Mouse (Mus musculus) MEL (cell line): Measurements from ENCODE around the gene Nap1l4. TPM values are rescaled to one million over a fixed set of nuclear protein-coding genes. Genes with fewer than 3 reads are reported as not detected.

Experiments
- DNase-seq: peaks from one replicate; pipeline ENCODE4 v3.0.0; 2011; ENCODE audit warnings: low read depth, low spot score
- H3K27ac ChIP-seq: 2 replicates; pipeline ENCODE4 v1.5.1; 2012; ENCODE audit warnings: low read depth, mild to moderate bottlenecking, control low read depth, low read length, moderate library complexity; ENCODE audit not compliant: control insufficient read depth
- H3K27me3 ChIP-seq, 2 experiments: fragments of 150-350 bp in 1 of 2; sonication (generic) in 1 of 2; 2 replicates each; pipeline ENCODE4 v1.6.1; 2012; ENCODE audit warnings: low read length in 2 of 2, mild to moderate bottlenecking in 2 of 2, improper control_type of control experiment in 1 of 2, moderate library complexity in 1 of 2; ENCODE audit not compliant: insufficient read depth in 2 of 2, control insufficient read depth in 1 of 2
- H3K36me3 ChIP-seq, 2 experiments: 2 replicates each; pipeline ENCODE4 v1.6.1; 2012 to 2014; ENCODE audit warnings: low read length in 2 of 2, improper control_type of control experiment in 1 of 2, inconsistent platforms in 1 of 2, mild to moderate bottlenecking in 1 of 2; ENCODE audit not compliant: insufficient read depth in 2 of 2, control insufficient read depth in 1 of 2
- H3K4me1 ChIP-seq, 2 experiments: fragments of 150-350 bp in 1 of 2; sonication (generic) in 1 of 2; 2 replicates each; pipeline ENCODE4 v1.6.1; 2012; ENCODE audit warnings: low read length in 2 of 2, improper control_type of control experiment in 1 of 2, mild to moderate bottlenecking in 1 of 2; ENCODE audit not compliant: insufficient read depth in 2 of 2, control insufficient read depth in 1 of 2
- H3K4me3 ChIP-seq, 2 experiments: fragments of 150-350 bp in 1 of 2; sonication (generic) in 1 of 2; 2 replicates each; pipeline ENCODE4 v1.5.1; 2012; ENCODE audit warnings: low read depth in 2 of 2, low read length in 2 of 2, mild to moderate bottlenecking in 2 of 2, moderate library complexity in 2 of 2, control low read depth in 1 of 2, improper control_type of control experiment in 1 of 2; ENCODE audit not compliant: control insufficient read depth in 1 of 2, insufficient read depth in 1 of 2
- H3K79me2 ChIP-seq: 2 replicates; pipeline ENCODE4 v1.6.1; 2012; ENCODE audit warnings: mild to moderate bottlenecking, low read length, moderate library complexity; ENCODE audit not compliant: control insufficient read depth, poor library complexity, insufficient read depth
- H3K9ac ChIP-seq: 2 replicates; pipeline ENCODE4 v1.6.1; 2012; ENCODE audit warnings: low read depth, mild to moderate bottlenecking, control low read depth, low read length, moderate library complexity; ENCODE audit not compliant: control insufficient read depth, poor library complexity, severe bottlenecking
- H3K9me3 ChIP-seq: fragments of 150-350 bp; sonication (generic); replicated peaks from 2 replicates; pipeline ENCODE4 v1.6.1; 2012; ENCODE audit warnings: mild to moderate bottlenecking, low read length, improper control_type of control experiment, moderate library complexity; ENCODE audit not compliant: insufficient read depth
- BHLHE40 ChIP-seq: IDR thresholded peaks from 2 replicates; pipeline ENCODE4 v1.6.1; 2012; ENCODE audit warnings: low read depth, mild to moderate bottlenecking, inconsistent platforms, low read length, improper control_type of control experiment, borderline replicate concordance
- CHD1 ChIP-seq: IDR thresholded peaks from 2 replicates; pipeline ENCODE4 v1.6.1; 2012; ENCODE audit warnings: low read depth, mild to moderate bottlenecking, inconsistent platforms, low read length, improper control_type of control experiment
- CTCF ChIP-seq, 3 experiments: IDR thresholded peaks in 2 of 3; conservative IDR thresholded peaks in 1 of 3; 2 replicates each; pipeline ENCODE4 v1.5.1; 2011 to 2012; ENCODE audit warnings: low read length in 3 of 3, low read depth in 2 of 3, mild to moderate bottlenecking in 2 of 3, improper control_type of control experiment in 1 of 3, inconsistent platforms in 1 of 3, mixed read lengths in 1 of 3, moderate library complexity in 1 of 3; ENCODE audit not compliant: control insufficient read depth in 1 of 3, insufficient read depth in 1 of 3, poor library complexity in 1 of 3, severe bottlenecking in 1 of 3
- E2F4 ChIP-seq: IDR thresholded peaks from 2 replicates; pipeline ENCODE4 v1.6.1; 2011; ENCODE audit warnings: low read depth, low read length, improper control_type of control experiment, borderline replicate concordance
- ELF1 ChIP-seq: IDR thresholded peaks from 2 replicates; pipeline ENCODE4 v1.6.1; 2014; ENCODE audit warnings: low read depth, mild to moderate bottlenecking, inconsistent platforms, low read length, improper control_type of control experiment, moderate library complexity
- EP300 ChIP-seq, 2 experiments: IDR thresholded peaks; 2 replicates each; pipeline ENCODE4 v1.6.1; 2011; ENCODE audit warnings: improper control_type of control experiment in 2 of 2, low read length in 2 of 2, low read depth in 1 of 2, mild to moderate bottlenecking in 1 of 2
- ETS1 ChIP-seq: IDR thresholded peaks from 2 replicates; pipeline ENCODE4 v1.6.1; 2012; ENCODE audit warnings: low read depth, mild to moderate bottlenecking, inconsistent platforms, low read length, improper control_type of control experiment, moderate library complexity
- JUND ChIP-seq: IDR thresholded peaks from 2 replicates; pipeline ENCODE4 v1.6.1; 2011; ENCODE audit warnings: low read depth, mild to moderate bottlenecking, improper control_type of control experiment, low read length
- MAFK ChIP-seq: IDR thresholded peaks from 2 replicates; pipeline ENCODE4 v1.6.1; 2011; ENCODE audit warnings: low read depth, mild to moderate bottlenecking, low read length, improper control_type of control experiment, borderline replicate concordance
- MAZ ChIP-seq: IDR thresholded peaks from 2 replicates; pipeline ENCODE4 v1.6.1; 2012; ENCODE audit warnings: low read depth, mild to moderate bottlenecking, inconsistent platforms, low read length, improper control_type of control experiment
- MEF2A ChIP-seq: IDR thresholded peaks from 2 replicates; pipeline ENCODE4 v1.6.1; 2014; ENCODE audit warnings: low read depth, mild to moderate bottlenecking, inconsistent platforms, low read length, improper control_type of control experiment; ENCODE audit not compliant: poor library complexity, insufficient replicate concordance, severe bottlenecking; ENCODE audit errors: extremely low read depth
- MXI1 ChIP-seq: IDR thresholded peaks from 2 replicates; pipeline ENCODE4 v1.6.1; 2011; ENCODE audit warnings: mild to moderate bottlenecking, low read depth, low read length, improper control_type of control experiment
- MYB ChIP-seq: IDR thresholded peaks from 2 replicates; pipeline ENCODE4 v1.6.1; 2011; ENCODE audit warnings: mild to moderate bottlenecking, low read depth, low read length, improper control_type of control experiment
- MYC ChIP-seq: IDR thresholded peaks from 2 replicates; pipeline ENCODE4 v1.6.1; 2011; ENCODE audit warnings: low read depth, mild to moderate bottlenecking, low read length, improper control_type of control experiment, moderate library complexity
- NELFE ChIP-seq: IDR thresholded peaks from 2 replicates; pipeline ENCODE4 v1.6.1; 2011; ENCODE audit warnings: low read depth, low read length, improper control_type of control experiment
- NRF1 ChIP-seq: IDR thresholded peaks from 2 replicates; pipeline ENCODE4 v1.6.1; 2014; ENCODE audit warnings: low read depth, mild to moderate bottlenecking, inconsistent platforms, low read length, improper control_type of control experiment, moderate library complexity; ENCODE audit not compliant: poor library complexity, insufficient read depth, severe bottlenecking
- POLR2AphosphoS2 ChIP-seq: IDR thresholded peaks from 2 replicates; pipeline ENCODE4 v1.6.1; 2011; ENCODE audit warnings: low read length, improper control_type of control experiment
- POLR2AphosphoS5 ChIP-seq: IDR thresholded peaks from 2 replicates; pipeline ENCODE4 v1.6.1; 2012; ENCODE audit warnings: low read depth, borderline replicate concordance, mild to moderate bottlenecking, inconsistent platforms, low read length, moderate library complexity, mixed read lengths
- RAD21 ChIP-seq: IDR thresholded peaks from 2 replicates; pipeline ENCODE4 v1.6.1; 2011; ENCODE audit warnings: mild to moderate bottlenecking, low read depth, low read length, improper control_type of control experiment
- RCOR1 ChIP-seq: IDR thresholded peaks from 2 replicates; pipeline ENCODE4 v1.6.1; 2012; ENCODE audit warnings: low read depth, mild to moderate bottlenecking, inconsistent platforms, low read length, improper control_type of control experiment
- SIN3A ChIP-seq: IDR thresholded peaks from 2 replicates; pipeline ENCODE4 v1.6.1; 2012; ENCODE audit warnings: low read length, improper control_type of control experiment, inconsistent platforms
- SMC3 ChIP-seq: IDR thresholded peaks from 2 replicates; pipeline ENCODE4 v1.6.1; 2011; ENCODE audit warnings: low read depth, low read length, improper control_type of control experiment
- TAL1 ChIP-seq: IDR thresholded peaks from 2 replicates; pipeline ENCODE4 v1.6.1; 2012; ENCODE audit warnings: mild to moderate bottlenecking, inconsistent platforms, low read length, moderate library complexity, mixed read lengths
- TBP ChIP-seq: IDR thresholded peaks from 2 replicates; pipeline ENCODE4 v1.8.0; 2011; ENCODE audit warnings: low read depth, low read length, improper control_type of control experiment
- TCF12 ChIP-seq: IDR thresholded peaks from 2 replicates; pipeline ENCODE4 v1.6.1; 2014; ENCODE audit warnings: low read depth, mild to moderate bottlenecking, inconsistent platforms, low read length, improper control_type of control experiment, moderate library complexity
- UBTF ChIP-seq: IDR thresholded peaks from 2 replicates; pipeline ENCODE4 v1.6.1; 2012; ENCODE audit warnings: low read depth, mild to moderate bottlenecking, inconsistent platforms, low read length, improper control_type of control experiment, moderate library complexity, borderline replicate concordance; ENCODE audit not compliant: insufficient read depth
- USF1 ChIP-seq: IDR thresholded peaks from 2 replicates; pipeline ENCODE4 v1.6.1; 2014; ENCODE audit warnings: low read depth, mild to moderate bottlenecking, inconsistent platforms, low read length, improper control_type of control experiment, moderate library complexity
- USF2 ChIP-seq, 2 experiments: IDR thresholded peaks; 2 replicates each; pipeline ENCODE4 v1.6.1; 2011 to 2012; ENCODE audit warnings: improper control_type of control experiment in 2 of 2, low read length in 2 of 2, borderline replicate concordance in 1 of 2, inconsistent platforms in 1 of 2, low read depth in 1 of 2, mild to moderate bottlenecking in 1 of 2; ENCODE audit not compliant: insufficient read depth in 1 of 2
- ZC3H11A ChIP-seq: IDR thresholded peaks from 2 replicates; pipeline ENCODE4 v1.6.1; 2012; ENCODE audit warnings: low read depth, mild to moderate bottlenecking, inconsistent platforms, low read length, improper control_type of control experiment
- ZKSCAN1 ChIP-seq: IDR thresholded peaks from 2 replicates; pipeline ENCODE4 v1.6.1; 2012; ENCODE audit warnings: low read depth, mild to moderate bottlenecking, inconsistent platforms, low read length, improper control_type of control experiment, moderate library complexity
- ZMIZ1 ChIP-seq: IDR thresholded peaks from 2 replicates; pipeline ENCODE4 v1.6.1; 2012; ENCODE audit warnings: low read depth, mild to moderate bottlenecking, inconsistent platforms, low read length, improper control_type of control experiment, moderate library complexity
- ZNF384 ChIP-seq: IDR thresholded peaks from 2 replicates; pipeline ENCODE4 v1.6.1; 2012; ENCODE audit warnings: low read depth, mild to moderate bottlenecking, inconsistent platforms, low read length, improper control_type of control experiment
- polyA plus RNA-seq, 2 experiments: library from polyadenylated mRNA; stranded (reverse) in 1 of 2; unstranded in 1 of 2; fragments of >175 nt in 1 of 2; fragments of >200 nt in 1 of 2; gene quantifications; 2 replicates each; pipeline versions ENCODE4 v1.2.1 to v1.2.4; 2012; ENCODE audit warnings: low replicate concordance in 2 of 2, low read depth in 1 of 2; ENCODE audit not compliant: insufficient read length in 2 of 2, insufficient read depth in 1 of 2, missing spikeins in 1 of 2
- total RNA-seq: library from RNA; depleted of rRNA; stranded (reverse); fragments of 300-350 nt; gene quantifications from 2 replicates; pipeline ENCODE4 v1.2.3, GENCODE M21; 2012

The Nap1l4 gene
- total and polyA plus RNA-seq, 3 experiments: 165 to 186 TPM; not detected in 1

GRCm38 (mm10) chr7:143464811-143465560 is 83.9 kb downstream of the Nap1l4 start (continued):
- TF ChIP-seq MYC: peak; percentile 88
- no peak; the same call in 1 of the 2 replicates for TF ChIP-seq SIN3A
- no peak for TF ChIP-seq TCF12
- no peak for TF ChIP-seq MYB
- TF ChIP-seq, all 39 proteins: peak for 13

GRCm38 (mm10) chr7:143463865-143464415 is 85.0 kb downstream of the Nap1l4 start:
- Histone ChIP-seq H3K9ac (peak overlapping the region; percentile 89), H3K36me3 (peaks cover 0 to 16% of the 10 kb centered on the region in 2 experiments; a peak in 2 of 4 replicates), H3K9me3 (no peaks in the 10 kb centered on the region), H3K79me2 (peaks cover 8% of the 10 kb centered on the region; the same call in 1 of the 2 replicates), H3K4me1 (peaks cover 0 to 21% of the 10 kb centered on the region in 2 experiments; a peak in 2 of 4 replicates), H3K27ac (peak overlapping the region; percentile 81), H3K27me3 (no peaks in the 10 kb centered on the region), H3K4me3 (peak overlapping the region; percentile 15 to 47; a peak in 3 of 4 replicates)
- DNase-seq: peak; percentile 82
- TF ChIP-seq RAD21 (peak; percentile 63), TAL1 (no peak), MXI1 (no peak), SMC3 (peak; percentile 78), ZKSCAN1 (no peak), MEF2A (no peak), ZC3H11A (peak; percentile 42; the same call in 1 of the 2 replicates), NELFE (no peak), CTCF (IDR thresholded peaks at IDR 0.05 in 2 of 3, conservative IDR thresholded peaks at IDR 0.05 in 1 of 3; ENCODE audit: control insufficient read depth in 1 of 3, insufficient read depth in 1 of 3, low read depth in 2 of 3, low read length in 3 of 3, poor library complexity in 1 of 3, severe bottlenecking in 1 of 3) (peak; percentile 63 to 93 (median 86)), ETS1 (no peak), ZMIZ1 (no peak), MAZ (no peak), USF2 (IDR thresholded peaks at IDR 0.05; ENCODE audit: borderline replicate concordance in 1 of 2, insufficient read depth in 1 of 2, low read depth in 1 of 2, low read length in 2 of 2) (no peak), BHLHE40 (no peak), ZNF384 (no peak), E2F4 (no peak), TBP (no peak), EP300 (IDR thresholded peaks at IDR 0.05; ENCODE audit: low read depth in 1 of 2, low read length in 2 of 2) (no peak), SIN3A (0 out of 2 replicates have a peak, but pooled peaks have one; percentile 6), NRF1 (no peak), JUND (no peak), USF1 (no peak), POLR2AphosphoS5 (no peak), ELF1 (no peak), POLR2AphosphoS2 (no peak), CHD1 (no peak), RCOR1 (no peak), UBTF (no peak), MAFK (no peak)
